Mouse (Mus musculus): ENCODE data around the gene Selenon.
"Not testable (repeated sequence)": the region's sequence is repeated elsewhere in the genome, so short reads cannot be mapped to it uniquely, and the experiment has no call there.

Selenon gene

DNA sequence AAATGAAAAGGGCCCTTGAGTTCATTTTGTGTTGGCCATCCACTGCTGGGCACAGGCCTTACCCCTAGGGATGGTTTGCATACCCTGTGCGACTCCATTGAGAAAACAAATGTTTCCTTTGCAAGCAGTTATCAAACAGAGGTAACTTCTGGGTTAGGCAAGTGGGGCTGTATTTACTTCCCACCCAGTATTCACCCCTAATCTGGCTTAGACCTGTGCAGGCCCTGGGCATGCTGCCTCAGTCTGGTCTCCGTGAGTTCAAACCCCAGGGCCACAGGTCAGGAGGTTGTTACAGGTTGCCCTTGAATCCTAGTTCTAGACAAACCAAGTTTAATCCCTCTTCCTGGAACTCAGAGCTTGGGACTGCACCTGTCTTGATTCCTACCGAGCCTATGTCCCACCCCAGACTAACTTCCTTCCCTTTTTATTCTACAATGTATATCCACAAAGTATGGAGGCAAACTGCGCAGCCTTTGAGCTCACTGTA is 46.6 kb downstream of the Selenon start:
- DNase-seq (ENCODE audit: low spot score) = no peak

GRCm38 (mm10) chr4:134503686-134504357 is 48.1 kb downstream of the Selenon start:
- DNase-seq (ENCODE audit: low spot score) = peak; percentile 49

- DNase-seq (ENCODE audit: low spot score) = no peak
Measured at GRCm38 (mm10) chr4:134501095-134501494, 50.9 kb downstream of the Selenon start.

DNA sequence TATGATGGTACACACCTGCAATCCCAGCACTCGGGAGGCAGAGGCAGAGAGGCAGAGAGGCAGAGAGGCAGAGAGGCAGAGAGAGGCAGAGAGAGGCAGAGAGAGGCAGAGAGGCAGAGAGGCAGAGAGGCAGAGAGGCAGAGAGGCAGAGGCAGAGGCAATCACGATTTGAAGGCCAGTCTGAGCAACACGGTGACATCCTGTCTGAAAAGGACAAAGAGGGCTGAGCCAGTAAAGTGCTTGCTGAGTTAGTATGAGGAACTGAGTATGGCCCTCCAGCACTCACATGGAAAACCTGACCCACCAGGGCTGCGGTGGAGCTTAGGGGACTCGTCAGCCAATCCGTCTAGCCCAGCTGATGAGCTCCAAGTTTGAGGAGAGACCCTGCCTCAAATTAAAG is 53.0 kb downstream of the Selenon start:
- DNase-seq (ENCODE audit: low spot score) = not testable (repeated sequence)

DNA sequence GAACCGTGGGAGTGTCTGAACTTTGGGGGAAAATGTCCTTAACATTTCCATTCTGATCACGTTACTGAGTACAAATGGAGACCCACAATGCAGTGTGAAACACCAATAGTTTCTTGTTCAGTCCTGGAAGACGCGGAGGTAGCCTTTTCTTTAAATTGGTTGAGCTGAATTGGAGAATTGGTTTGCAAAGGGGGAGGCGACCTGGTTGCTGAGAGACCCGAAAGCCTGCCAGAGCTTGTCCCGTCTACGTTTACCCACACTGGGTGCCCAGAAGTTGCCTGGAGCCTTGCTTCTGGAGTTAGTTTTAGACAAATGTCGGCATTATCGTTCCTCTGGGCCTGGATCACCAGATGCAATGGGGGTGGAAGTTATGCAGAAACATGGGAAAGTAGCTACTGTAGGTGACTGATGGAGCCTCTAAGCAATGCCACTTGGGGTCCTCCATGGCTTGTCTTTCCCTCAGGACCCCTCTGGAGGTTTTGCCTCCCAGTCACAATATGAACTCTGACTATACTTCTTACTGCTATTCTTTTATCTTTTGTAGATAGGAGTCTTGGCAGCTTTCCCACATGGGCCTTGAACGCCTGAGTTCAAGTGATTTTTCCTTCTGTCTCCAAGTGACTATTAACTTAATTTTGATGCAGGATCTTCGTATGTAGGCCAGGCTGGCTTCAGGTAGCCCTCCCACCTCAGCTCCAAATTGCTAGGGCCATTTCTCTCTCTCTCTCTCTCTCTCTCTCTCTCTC is 53.8 kb downstream of the Selenon start:
- DNase-seq (ENCODE audit: low spot score) = no peak

GRCm38 (mm10) chr4:134497223-134497622 is 54.7 kb downstream of the Selenon start:
- DNase-seq (ENCODE audit: low spot score) = no peak

DNA sequence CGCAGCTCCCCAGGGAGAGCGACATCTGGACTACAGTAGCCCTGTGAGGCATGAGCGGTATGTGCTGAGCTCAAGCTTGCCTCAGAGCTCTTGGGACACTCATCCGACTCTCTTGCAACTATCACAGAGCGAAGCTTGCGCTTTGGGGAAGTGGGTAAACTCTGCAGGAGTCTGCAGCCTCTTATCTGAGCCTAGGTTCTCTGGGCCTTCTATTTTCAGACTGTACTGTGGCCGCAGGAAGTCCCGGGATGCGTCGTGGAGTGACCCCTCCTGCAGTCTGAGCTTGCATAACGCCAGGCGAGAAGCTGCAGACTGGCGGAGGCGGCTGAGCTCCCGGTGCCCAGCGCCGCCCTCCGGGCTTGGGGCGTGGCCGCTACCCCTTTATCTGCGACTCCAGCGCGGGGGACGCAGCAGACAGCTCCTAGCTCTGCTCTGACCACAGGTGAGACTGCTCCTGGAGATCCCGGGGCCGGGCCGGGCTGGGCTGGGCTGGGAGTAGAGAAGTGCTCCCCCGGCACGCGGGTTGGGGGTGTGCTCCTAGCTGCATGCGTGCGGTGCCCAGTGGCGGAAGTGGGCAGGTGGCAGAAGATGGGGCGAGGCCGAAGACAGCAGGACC is 55.3 kb downstream of the Selenon start, which contains the start of gene Paqr7:
Paqr7 (plus strand) TSS at position 103 of the 616 bp plus-strand sequence.
- peak; percentile 64 for DNase-seq (ENCODE audit: low spot score)

GRCm38 (mm10) chr4:134495546-134495923 is 56.4 kb downstream of the Selenon start:
- DNase-seq (ENCODE audit: low spot score) = no peak

GRCm38 (mm10) chr4:134494780-134495545 is 57.0 kb downstream of the Selenon start:
- DNase-seq (ENCODE audit: low spot score) = peak; percentile 40

DNA sequence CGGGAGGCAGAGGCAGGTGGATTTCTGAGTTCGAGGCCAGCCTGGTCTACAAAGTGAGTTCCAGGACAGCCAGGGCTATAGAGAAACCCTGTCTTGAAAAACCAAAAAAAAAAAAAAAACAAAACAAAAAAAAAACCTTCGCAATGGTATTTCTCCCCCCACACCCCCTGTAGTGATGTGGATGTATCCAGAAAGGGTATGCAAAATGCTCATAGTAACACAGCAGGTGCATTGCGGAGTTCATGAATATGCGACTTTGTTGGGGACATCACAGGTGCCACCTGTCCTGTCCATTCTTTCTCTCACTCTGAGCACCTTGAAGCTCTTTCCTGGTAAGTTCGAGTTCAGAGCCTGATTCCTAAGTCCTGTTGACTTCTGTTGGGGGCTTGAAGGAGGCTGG is 57.8 kb downstream of the Selenon start:
- not testable (repeated sequence) for DNase-seq (ENCODE audit: low spot score)

GRCm38 (mm10) chr4:134491716-134492115 is 60.2 kb downstream of the Selenon start:
- no peak for DNase-seq (ENCODE audit: low spot score)

DNA sequence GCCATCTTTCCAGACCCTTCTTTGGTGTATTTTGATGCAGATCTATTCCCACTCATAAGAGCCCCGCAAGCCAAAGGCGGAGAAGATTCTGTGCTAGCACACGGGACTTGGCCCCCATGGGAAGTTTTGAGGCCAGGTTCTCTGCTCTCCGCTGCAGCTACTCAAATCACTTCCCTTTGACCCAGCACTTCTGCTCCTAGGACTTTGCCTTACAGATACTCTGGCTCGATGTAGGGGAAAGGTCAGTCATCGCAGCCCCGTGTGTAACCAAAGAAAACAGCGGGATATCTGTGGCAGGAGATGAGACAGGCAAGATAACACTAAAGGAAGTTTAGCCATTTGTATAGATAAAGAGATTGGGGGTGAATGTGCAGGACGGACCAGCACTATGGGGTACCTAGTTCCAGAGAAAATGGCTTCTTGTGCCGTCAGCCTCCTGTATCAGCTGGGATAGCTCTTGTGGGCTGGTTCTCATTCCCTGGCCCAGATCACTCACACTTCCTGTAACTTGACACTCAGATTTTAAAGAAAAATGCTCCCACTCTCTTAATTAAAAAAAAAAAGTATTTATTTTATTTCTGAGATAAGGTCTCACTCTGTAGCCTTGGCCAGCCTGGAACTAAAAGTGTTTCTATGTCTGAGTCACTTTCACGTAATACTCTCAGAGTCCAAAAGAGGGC is 61.8 kb downstream of the Selenon start:
- no peak for DNase-seq (ENCODE audit: low spot score)

GRCm38 (mm10) chr4:134488211-134488610 is 63.8 kb downstream of the Selenon start:
- no peak for DNase-seq (ENCODE audit: low spot score)
